9 mouse cellular contexts compared by ENCODE assay signal in the genomic region with DNA sequence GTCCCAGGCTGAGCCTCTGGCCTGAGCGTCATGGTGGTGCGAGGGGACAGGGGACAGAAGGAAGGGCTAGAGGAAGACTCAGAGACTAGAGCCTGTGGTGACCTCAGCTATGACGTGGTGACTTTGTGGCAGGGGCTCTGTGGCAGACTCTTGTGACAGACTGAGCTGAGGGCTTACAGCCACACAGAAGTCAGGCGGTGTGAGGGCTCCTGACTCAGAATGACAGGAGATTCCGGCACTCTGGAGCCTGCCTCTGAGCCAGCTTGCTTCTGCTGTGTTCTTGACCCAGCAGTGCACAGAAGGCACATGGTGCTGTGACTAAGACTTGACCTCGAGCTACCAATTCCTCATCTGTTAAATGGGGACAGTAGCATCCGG. TPM values are rescaled to one million over a fixed set of nuclear protein-coding genes. Genes with fewer than 3 reads are reported as not detected.
DNase-seq lines count a peak whose midpoint lies in the region; ATAC-seq lines count a peak whose summit lies in the region.
"Had no signal": no experiment of that assay in that cellular context is flagged by ENCODE, and none has a peak within 500 bp of the region (broad histone marks: within the 10 kb centered on the region; RNA-seq: fewer than 3 reads in every experiment).

No protein-coding gene starts in this region.

- intact Hi-C loops in heart, postnatal 10 days (cut with DNase I), result no loop called here

- no peak overlapping the region for H3K4me3 ChIP-seq in heart, embryonic 16.5 days (ENCODE audit: low read length)
- H3K4me3 ChIP-seq in lung, embryonic 15.5 days, result no peak overlapping the region
- no peak overlapping the region for H3K4me3 ChIP-seq in limb, embryonic 13.5 days

- H3K27me3 ChIP-seq in heart, embryonic 16.5 days (ENCODE audit: control insufficient read depth, insufficient read depth, low read length), result no peaks in the 10 kb centered on the region
- H3K27me3 ChIP-seq in lung, embryonic 15.5 days, result no peaks in the 10 kb centered on the region
- H3K27me3 ChIP-seq in limb, embryonic 13.5 days, result no peaks in the 10 kb centered on the region

- no peak for DNase-seq in heart, postnatal 10 days
- no peak for DNase-seq in lung, postnatal 10 days
- DNase-seq in adrenal gland, adult 2 months, result peak; percentile 89
- no peak for DNase-seq in embryo, embryonic 11 days
- no peak for DNase-seq in thymus, postnatal 36 days
- DNase-seq: right cerebral cortex, adult 18-20 months had no signal

- WGBS in heart, embryonic 16.5 days, result 62% methylated on average over 7 of the region's 7 CpGs
- WGBS in lung, embryonic 15.5 days, result 61% methylated on average over 7 of the region's 7 CpGs
- WGBS in limb, embryonic 13.5 days, result 70% methylated on average over 7 of the region's 7 CpGs

- peak; percentile 21; the same call in 1 of the 2 replicates for ATAC-seq in heart, embryonic 16.5 days (replicated peaks; ENCODE audit: extremely low read depth, insufficient read depth, low FRiP score)
- ATAC-seq in lung, embryonic 15.5 days (ENCODE audit: borderline replicate concordance, extremely low read depth, low FRiP score, low TSS enrichment), result no peak
- no peak for ATAC-seq in limb, embryonic 13.5 days (ENCODE audit: low FRiP score, low read depth)

- H3K4me1 ChIP-seq in heart, embryonic 16.5 days (ENCODE audit: control insufficient read depth, insufficient read depth, low read length), result peaks cover 27% of the 10 kb centered on the region
- peaks cover 45% of the 10 kb centered on the region for H3K4me1 ChIP-seq in lung, embryonic 15.5 days
- peaks cover 78% of the 10 kb centered on the region for H3K4me1 ChIP-seq in limb, embryonic 13.5 days

- H3K36me3 ChIP-seq in heart, embryonic 16.5 days (ENCODE audit: control insufficient read depth, insufficient read depth), result no peaks in the 10 kb centered on the region
- no peaks in the 10 kb centered on the region for H3K36me3 ChIP-seq in lung, embryonic 15.5 days
- 0 out of 2 replicates have a peak, but pooled peaks cover 8% of the 10 kb centered on the region for H3K36me3 ChIP-seq in limb, embryonic 13.5 days

- H3K27ac ChIP-seq in heart, embryonic 16.5 days (ENCODE audit: low read length), result peak overlapping the region; percentile 45
- peak overlapping the region; percentile 25; the same call in 1 of the 2 replicates for H3K27ac ChIP-seq in lung, embryonic 15.5 days
- H3K27ac ChIP-seq in limb, embryonic 13.5 days, result no peak overlapping the region

- H3K9me3 ChIP-seq in heart, embryonic 16.5 days (replicated peaks; ENCODE audit: control insufficient read depth, low read length), result no peaks in the 10 kb centered on the region
- no peaks in the 10 kb centered on the region for H3K9me3 ChIP-seq in lung, embryonic 15.5 days
- H3K9me3 ChIP-seq in limb, embryonic 13.5 days, result no peaks in the 10 kb centered on the region

- H3K9ac ChIP-seq in heart, embryonic 16.5 days (ENCODE audit: low read length), result peak overlapping the region; percentile 57
- H3K9ac ChIP-seq in lung, embryonic 15.5 days, result no peak overlapping the region
- peak overlapping the region; percentile 39; the same call in 1 of the 2 replicates for H3K9ac ChIP-seq in limb, embryonic 13.5 days

- peak overlapping the region; percentile 34 for H3K4me2 ChIP-seq in heart, embryonic 16.5 days (ENCODE audit: low read depth, low read length)
- H3K4me2 ChIP-seq in lung, embryonic 15.5 days, result no peak overlapping the region
- H3K4me2 ChIP-seq in limb, embryonic 13.5 days (replicated peaks), result no peak overlapping the region

RNA-seq across cellular contexts. Expression of gene Fance, which starts 32.9 kb away (rescaled TPM):
- polyA plus RNA-seq in heart, embryonic 16.5 days (2015; fragmentation: Nextera tagmentation; extraction: Ambion mirVana), result 17.6 and 21.1 TPM in 2 replicates
- total RNA-seq in heart, postnatal 10 days (2021), result 10 to 100 TPM; 16.9 to 18.2 TPM
- polyA plus RNA-seq in lung, embryonic 15.5 days (2015; fragmentation: Nextera tagmentation; extraction: Ambion mirVana), result 32.8 and 33.3 TPM in 2 replicates
- 10 to 100 TPM; 19.5 to 22.5 TPM for total RNA-seq in adrenal gland, adult 2 months (2021)
- 27.8 and 31.5 TPM in 2 replicates for polyA plus RNA-seq in adrenal gland, adult 2 months (2012; rRNA removed)
- polyA plus RNA-seq in limb, embryonic 13.5 days (2015; fragmentation: Nextera tagmentation; extraction: Ambion mirVana), result 36.0 and 37.3 TPM in 2 replicates

RNA-seq across cellular contexts. Expression of gene Rpl10a, which starts 47.9 kb away (rescaled TPM):
- polyA plus RNA-seq in heart, embryonic 16.5 days (2015; fragmentation: Nextera tagmentation; extraction: Ambion mirVana), result 279 and 343 TPM in 2 replicates
- total RNA-seq in heart, postnatal 10 days (2021), result 100 to 1,000 TPM; 584 to 595 TPM
- polyA plus RNA-seq in lung, embryonic 15.5 days (2015; fragmentation: Nextera tagmentation; extraction: Ambion mirVana), result 606 and 658 TPM in 2 replicates
- 100 to 1,000 TPM; 826 to 935 TPM for total RNA-seq in adrenal gland, adult 2 months (2021)
- polyA plus RNA-seq in adrenal gland, adult 2 months (2012; rRNA removed), result 2,217 and 2,897 TPM in 2 replicates
- 580 and 609 TPM in 2 replicates for polyA plus RNA-seq in limb, embryonic 13.5 days (2015; fragmentation: Nextera tagmentation; extraction: Ambion mirVana)

RNA-seq across cellular contexts. Expression of gene Ppard, which starts 47.9 kb away (rescaled TPM):
- 1.2 and 1.8 TPM in 2 replicates for polyA plus RNA-seq in heart, embryonic 16.5 days (2015; fragmentation: Nextera tagmentation; extraction: Ambion mirVana)
- total RNA-seq in heart, postnatal 10 days (2021), result 10 to 100 TPM; 28.0 to 28.8 TPM
- 2.1 and 2.9 TPM in 2 replicates for polyA plus RNA-seq in lung, embryonic 15.5 days (2015; fragmentation: Nextera tagmentation; extraction: Ambion mirVana)
- total RNA-seq in adrenal gland, adult 2 months (2021), result 10 to 100 TPM; 39.3 to 60.3 TPM
- polyA plus RNA-seq in adrenal gland, adult 2 months (2012; rRNA removed), result 58.0 and 65.5 TPM in 2 replicates
- 3.0 and 3.4 TPM in 2 replicates for polyA plus RNA-seq in limb, embryonic 13.5 days (2015; fragmentation: Nextera tagmentation; extraction: Ambion mirVana)

Comparison
In these comparisons a context has a peak if more than half of its experiments do, and no peak if none do; other contexts are left out.
1. RNA of gene Ppard, which starts 47.9 kb away (polyA plus RNA-seq): 58.0 to 65.5 TPM in adrenal gland, adult 2 months; 3.0 to 3.4 TPM in limb, embryonic 13.5 days, 2.1 to 2.9 TPM in lung, embryonic 15.5 days and 1.2 to 1.8 TPM in heart, embryonic 16.5 days; every median in the first group is over 10 times any median in the second.